Mouse (Mus musculus) common myeloid progenitor, adult 5-6 weeks (primary cell): ENCODE data around the gene Pqlc2. TPM values are rescaled to one million over a fixed set of nuclear protein-coding genes. Genes with fewer than 3 reads are reported as not detected.

ENCODE experiments used
- total RNA-seq: library from RNA; stranded (forward); fragments of 200-1000, 187-1606 nt; gene quantifications from 2 replicates; pipeline ENCODE4 v1.2.3, GENCODE M21; 2017

Gene Pqlc2
- total RNA-seq, 1 experiment from 2014 or later, result 2.6 TPM

Other genes starting within 250 kb of the Pqlc2 start
- not detected in 2 replicates for gene Htr6, start 235.1 kb downstream of the Pqlc2 start, total RNA-seq
- 1.2 TPM in 1 of 2 replicates, not detected in the other for gene Nbl1, start 217.7 kb downstream of the Pqlc2 start, total RNA-seq
- gene Minos1, start 179.6 kb downstream of the Pqlc2 start, total RNA-seq, result 118 and 161 TPM in 2 replicates
- gene Capzb, start 117.8 kb downstream of the Pqlc2 start, total RNA-seq, result 126 and 137 TPM in 2 replicates
- gene Akr7a5, start within 50 bp of the Pqlc2 start, total RNA-seq, result 10.6 and 12.4 TPM in 2 replicates
- 62.4 and 68.3 TPM in 2 replicates for gene Mrto4, start 41.9 kb upstream of the Pqlc2 start, total RNA-seq
- 30.5 and 43.8 TPM in 2 replicates for gene Emc1, start 41.9 kb upstream of the Pqlc2 start, total RNA-seq
- gene Ubr4, start 41.9 kb upstream of the Pqlc2 start, total RNA-seq, result 62.5 and 91.7 TPM in 2 replicates
- gene Iffo2, start 219.8 kb upstream of the Pqlc2 start, total RNA-seq, result 1.1 and 1.3 TPM in 2 replicates